Mouse (Mus musculus): ENCODE data around the gene Snx29. TPM values are rescaled to one million over a fixed set of nuclear protein-coding genes. Genes with fewer than 3 reads are reported as not detected.

Snx29 gene
- total and polyA plus RNA-seq, 3 experiments, result 1.2 to 3.2 (median 3.1) TPM

DNA sequence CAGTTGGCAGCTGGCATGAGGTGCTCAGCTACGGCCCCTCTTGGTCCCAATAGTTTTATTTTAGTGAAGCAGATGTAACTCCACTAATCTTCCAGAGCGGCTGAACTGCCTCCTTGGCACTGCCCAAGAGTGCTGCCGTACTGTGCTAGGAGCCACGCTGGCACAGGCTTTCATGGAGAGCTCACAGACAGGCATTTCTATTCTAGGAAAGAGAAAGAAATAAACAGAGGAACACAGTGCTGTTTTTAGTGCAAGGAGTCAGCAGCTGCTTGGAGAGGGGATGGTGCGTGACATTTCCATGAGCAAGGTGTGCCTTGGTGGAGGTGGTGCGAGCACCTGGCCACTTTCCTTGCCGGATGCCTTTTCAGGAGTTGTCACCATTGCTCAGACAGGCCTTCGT, 367.4 kb downstream of the Snx29 start:
- no peak overlapping the region for H3K9ac ChIP-seq (ENCODE audit: insufficient read depth, low read depth)
- H3K27ac ChIP-seq (ENCODE audit: insufficient read depth, low read depth), result no peak overlapping the region
- H3K27me3 ChIP-seq (replicated peaks), result no peaks in the 10 kb centered on the region
- peaks cover 5 to 38% of the 10 kb centered on the region in 2 experiments; a peak in 3 of 4 replicates for H3K4me1 ChIP-seq (ENCODE audit: control insufficient read depth in 1 of 2, insufficient read depth in 2 of 2)
- no peaks in the 10 kb centered on the region for H3K79me2 ChIP-seq (replicated peaks; ENCODE audit: control insufficient read depth, extremely low read depth, insufficient read depth, poor library complexity, severe bottlenecking)
- in situ Hi-C loops (cut with MboI; ENCODE audit: low pct_ligation_motif_present, low pct_unique_long_range_greater_than_20kb, low sequenced_read_pairs) (loop anchor here (10.0 kb wide), 1 partner anchor 515 kb away; no protein-coding TSS in a partner anchor), dilution Hi-C loops (cut with MboI; ENCODE audit: extremely low pct_ligation_motif_present, extremely low pct_unique_long_range_greater_than_20kb, low sequenced_read_pairs) (no loop called here)
- H3K4me2 ChIP-seq (ENCODE audit: insufficient read depth, low read depth, poor library complexity, severe bottlenecking), result no peak overlapping the region
- peaks cover 2% of the 10 kb centered on the region for H3K9me3 ChIP-seq (replicated peaks; ENCODE audit: low read length)
- no peak for DNase-seq (ENCODE audit: extremely low read depth)
- no peak overlapping the region for H3K4me3 ChIP-seq (replicated peaks in 1 of 3; ENCODE audit: low read depth in 2 of 3, low read length in 2 of 3, poor library complexity in 1 of 3)
- peaks cover 0 to 2% of the 10 kb centered on the region in 2 experiments for H3K36me3 ChIP-seq (replicated peaks in 1 of 2; ENCODE audit: control insufficient read depth in 1 of 2, insufficient read depth in 1 of 2, low read length in 1 of 2)
- TF ChIP-seq USF1 (IDR thresholded peaks at IDR 0.05; ENCODE audit: low read depth, low read length), result no peak
- no peak for TF ChIP-seq ELF1 (IDR thresholded peaks at IDR 0.05; ENCODE audit: low read depth, low read length)
- no peak for TF ChIP-seq JUND (conservative IDR thresholded peaks at IDR 0.05; ENCODE audit: low read depth, low read length)
- TF ChIP-seq BHLHE40 (IDR thresholded peaks at IDR 0.05; ENCODE audit: low read depth, low read length), result no peak
- no peak for TF ChIP-seq SIN3A (IDR thresholded peaks at IDR 0.05; ENCODE audit: low read length)
- no peak for TF ChIP-seq RCOR1 (conservative IDR thresholded peaks at IDR 0.05; ENCODE audit: low read depth, low read length)

- Histone ChIP-seq H3K27me3 (replicated peaks) (no peaks in the 10 kb centered on the region), H3K4me1 (ENCODE audit: control insufficient read depth in 1 of 2, insufficient read depth in 2 of 2) (peaks cover 5 to 45% of the 10 kb centered on the region in 2 experiments; a peak in 3 of 4 replicates), H3K4me2 (ENCODE audit: insufficient read depth, low read depth, poor library complexity, severe bottlenecking) (no peak overlapping the region), H3K4me3 (replicated peaks in 1 of 3; ENCODE audit: low read depth in 2 of 3, low read length in 2 of 3, poor library complexity in 1 of 3) (no peak overlapping the region), H3K27ac (ENCODE audit: insufficient read depth, low read depth) (no peak overlapping the region), H3K9ac (ENCODE audit: insufficient read depth, low read depth) (no peak overlapping the region), H3K9me3 (replicated peaks; ENCODE audit: low read length) (no peaks in the 10 kb centered on the region), H3K79me2 (replicated peaks; ENCODE audit: control insufficient read depth, extremely low read depth, insufficient read depth, poor library complexity, severe bottlenecking) (no peaks in the 10 kb centered on the region), H3K36me3 (replicated peaks in 1 of 2; ENCODE audit: control insufficient read depth in 1 of 2, insufficient read depth in 1 of 2, low read length in 1 of 2) (no peaks in the 10 kb centered on the region)
- dilution Hi-C loops (cut with MboI; ENCODE audit: extremely low pct_ligation_motif_present, extremely low pct_unique_long_range_greater_than_20kb, low sequenced_read_pairs) (no loop called here), in situ Hi-C loops (cut with MboI; ENCODE audit: low pct_ligation_motif_present, low pct_unique_long_range_greater_than_20kb, low sequenced_read_pairs) (loop anchor here (10.0 kb wide), 1 partner anchor 514 kb away; no protein-coding TSS in a partner anchor)
- peak; percentile 34 for DNase-seq (ENCODE audit: extremely low read depth)
- TF ChIP-seq MYC (IDR thresholded peaks at IDR 0.05; ENCODE audit: low read depth, low read length) (no peak), EP300 (IDR thresholded peaks at IDR 0.05; ENCODE audit: low read length) (peak; percentile 40)
Observed at GRCm38 (mm10) chr16:11690756-11691155, 368.0 kb downstream of the Snx29 start.

- peaks cover 5 to 51% of the 10 kb centered on the region in 2 experiments; a peak in 3 of 4 replicates for H3K4me1 ChIP-seq (ENCODE audit: control insufficient read depth in 1 of 2, insufficient read depth in 2 of 2)
- TF ChIP-seq MXI1 (IDR thresholded peaks at IDR 0.05; ENCODE audit: low read depth, low read length), result no peak
- TF ChIP-seq SMC3 (IDR thresholded peaks at IDR 0.05; ENCODE audit: low read depth, low read length), result peak; percentile 58
- no peak for TF ChIP-seq USF1 (IDR thresholded peaks at IDR 0.05; ENCODE audit: low read depth, low read length)
- no peak for TF ChIP-seq HCFC1 (IDR thresholded peaks at IDR 0.05; ENCODE audit: low read depth, low read length)
- peak; percentile 65 for TF ChIP-seq RAD21 (IDR thresholded peaks at IDR 0.05; ENCODE audit: low read depth, low read length)
- no peak for TF ChIP-seq ZC3H11A (IDR thresholded peaks at IDR 0.05; ENCODE audit: low read depth, low read length)
- no peak for TF ChIP-seq JUND (conservative IDR thresholded peaks at IDR 0.05; ENCODE audit: low read depth, low read length)
- TF ChIP-seq BHLHE40 (IDR thresholded peaks at IDR 0.05; ENCODE audit: low read depth, low read length), result no peak
- peak in 1 of 2 experiments; percentile 63; a peak in 2 of 4 replicates for TF ChIP-seq CTCF (conservative IDR thresholded peaks at IDR 0.05 in 1 of 2, IDR thresholded peaks at IDR 0.05 in 1 of 2; ENCODE audit: low read depth in 2 of 2, low read length in 2 of 2)
- H3K9ac ChIP-seq (ENCODE audit: insufficient read depth, low read depth), result no peak overlapping the region
- no peak overlapping the region for H3K4me3 ChIP-seq (replicated peaks in 1 of 3; ENCODE audit: low read depth in 2 of 3, low read length in 2 of 3, poor library complexity in 1 of 3)
- DNase-seq (ENCODE audit: extremely low read depth), result no peak
- H3K9me3 ChIP-seq (replicated peaks; ENCODE audit: low read length), result no peaks in the 10 kb centered on the region
- no peak overlapping the region for H3K4me2 ChIP-seq (ENCODE audit: insufficient read depth, low read depth, poor library complexity, severe bottlenecking)
- no peaks in the 10 kb centered on the region for H3K79me2 ChIP-seq (replicated peaks; ENCODE audit: control insufficient read depth, extremely low read depth, insufficient read depth, poor library complexity, severe bottlenecking)
- dilution Hi-C loops (cut with MboI; ENCODE audit: extremely low pct_ligation_motif_present, extremely low pct_unique_long_range_greater_than_20kb, low sequenced_read_pairs), result no loop called here
- no peaks in the 10 kb centered on the region for H3K27me3 ChIP-seq (replicated peaks)
- no peaks in the 10 kb centered on the region for H3K36me3 ChIP-seq (replicated peaks in 1 of 2; ENCODE audit: control insufficient read depth in 1 of 2, insufficient read depth in 1 of 2, low read length in 1 of 2)
- in situ Hi-C loops (cut with MboI; ENCODE audit: low pct_ligation_motif_present, low pct_unique_long_range_greater_than_20kb, low sequenced_read_pairs), result loop anchor here (10.0 kb wide), 1 partner anchor 513 kb away; no protein-coding TSS in a partner anchor
- no peak overlapping the region for H3K27ac ChIP-seq (ENCODE audit: insufficient read depth, low read depth)
Observed at GRCm38 (mm10) chr16:11691487-11692200, 368.9 kb downstream of the Snx29 start.

All from CH12.LX (cell line).